Mouse (Mus musculus) ES-E14 (cell line): ENCODE measurements around the gene Cux1.

Experiments used
- HCFC1 ChIP-seq: IDR thresholded peaks from 2 replicates; pipeline ENCODE4 v1.6.1; 2012; ENCODE audit warnings: low read length, inconsistent platforms, borderline replicate concordance; ENCODE audit not compliant: insufficient read depth
- ZNF384 ChIP-seq: IDR thresholded peaks from 2 replicates; pipeline ENCODE4 v1.6.1; 2012; ENCODE audit warnings: low read depth, low read length, inconsistent platforms

DNA sequence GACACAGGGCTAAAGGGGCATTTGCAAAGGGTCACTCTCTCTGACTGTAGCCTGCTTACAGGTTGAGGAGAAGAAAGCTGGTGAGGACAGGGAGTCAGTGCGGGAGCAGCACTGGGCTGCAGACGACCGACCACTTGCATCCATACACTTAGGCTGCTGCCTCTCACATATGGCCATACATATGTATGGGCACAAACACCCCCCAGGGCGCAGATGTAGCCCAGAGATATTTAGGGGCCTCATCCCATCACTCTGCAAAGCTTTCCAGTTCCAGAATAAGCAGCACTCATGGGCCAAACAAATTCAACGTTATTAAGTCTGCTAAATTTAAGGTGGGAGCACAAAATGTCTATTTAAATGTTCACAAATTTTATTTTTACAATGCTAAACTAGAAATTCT, 261.0 kb downstream of the Cux1 start:
- TF ChIP-seq HCFC1 (no peak), ZNF384 (no peak)
